Mouse (Mus musculus) testis, adult 2 months (tissue): ENCODE data around the gene Chchd6. TPM values are rescaled to one million over a fixed set of nuclear protein-coding genes. Genes with fewer than 3 reads are reported as not detected.

ENCODE experiments used
- H3K27ac ChIP-seq: fragments of 200-500 bp; 2 replicates; pipeline ENCODE4 v1.5.1; 2012; ENCODE audit warnings: low read depth, low read length; ENCODE audit not compliant: control insufficient read depth, insufficient read depth
- H3K27me3 ChIP-seq: fragments of 200-500 bp; 2 replicates; pipeline ENCODE4 v1.6.1; 2012; ENCODE audit warnings: mild to moderate bottlenecking, low read length, moderate library complexity; ENCODE audit not compliant: control insufficient read depth, insufficient read depth
- H3K36me3 ChIP-seq: fragments of 200-500 bp; 2 replicates; pipeline ENCODE4 v1.6.1; 2012; ENCODE audit warnings: mild to moderate bottlenecking, low read length; ENCODE audit not compliant: control insufficient read depth, insufficient read depth
- H3K4me1 ChIP-seq: fragments of 200-500 bp; 2 replicates; pipeline ENCODE4 v1.6.1; 2012; ENCODE audit warnings: low read length; ENCODE audit not compliant: control insufficient read depth, insufficient read depth
- H3K4me3 ChIP-seq: fragments of 200-500 bp; 2 replicates; pipeline ENCODE4 v1.5.1; 2012; ENCODE audit warnings: low read depth, mild to moderate bottlenecking, low read length, moderate library complexity, mixed read lengths; ENCODE audit not compliant: control insufficient read depth
- CTCF ChIP-seq: fragments of 200-500 bp; IDR thresholded peaks from 2 replicates; pipeline ENCODE4 v1.5.1; 2012; ENCODE audit warnings: low read depth, mild to moderate bottlenecking, inconsistent platforms, low read length, moderate library complexity; ENCODE audit not compliant: control insufficient read depth, insufficient read depth, insufficient replicate concordance
- POLR2A ChIP-seq: fragments of 200-500 bp; IDR thresholded peaks from 2 replicates; pipeline ENCODE4 v1.6.1; 2012; ENCODE audit warnings: low read depth, mild to moderate bottlenecking, inconsistent platforms, low read length, moderate library complexity; ENCODE audit not compliant: control insufficient read depth
- polyA plus RNA-seq: library from polyadenylated mRNA; depleted of rRNA; stranded (reverse); fragments of >200 nt; gene quantifications from 2 replicates; pipeline ENCODE4 v1.2.3, GENCODE M21; 2012

The Chchd6 gene
- polyA plus RNA-seq, 1 experiment: 783 TPM

- Histone ChIP-seq H3K27ac (no peak overlapping the region), H3K4me3 (peak overlapping the region; percentile 14; the same call in 1 of the 2 replicates), H3K27me3 (no peaks in the 10 kb centered on the region), H3K4me1 (peaks cover 10% of the 10 kb centered on the region; the same call in 1 of the 2 replicates), H3K36me3 (no peaks in the 10 kb centered on the region)
- no peak for TF ChIP-seq POLR2A
- TF ChIP-seq CTCF: no peak
Observed at GRCm38 (mm10) chr6:89348363-89348762, 247.1 kb downstream of the Chchd6 start.

GRCm38 (mm10) chr6:89347792-89348191 is 247.7 kb downstream of the Chchd6 start:
- TF ChIP-seq POLR2A (no peak), CTCF (no peak)
- H3K4me1 ChIP-seq: peaks cover 10% of the 10 kb centered on the region; the same call in 1 of the 2 replicates
- no peaks in the 10 kb centered on the region for H3K27me3 ChIP-seq
- H3K4me3 ChIP-seq: no peak overlapping the region; the same call in 1 of the 2 replicates
- no peaks in the 10 kb centered on the region for H3K36me3 ChIP-seq
- no peak overlapping the region for H3K27ac ChIP-seq

GRCm38 (mm10) chr6:89345855-89346254 is 249.6 kb downstream of the Chchd6 start:
- H3K4me3 ChIP-seq: no peak overlapping the region
- no peaks in the 10 kb centered on the region for H3K27me3 ChIP-seq
- TF ChIP-seq CTCF (no peak), POLR2A (no peak)
- H3K27ac ChIP-seq: no peak overlapping the region
- no peaks in the 10 kb centered on the region for H3K36me3 ChIP-seq
- peaks cover 5% of the 10 kb centered on the region; the same call in 1 of the 2 replicates for H3K4me1 ChIP-seq

- TF ChIP-seq POLR2A: no peak
- no peak for TF ChIP-seq CTCF
- Histone ChIP-seq H3K27ac (no peak overlapping the region), H3K36me3 (no peaks in the 10 kb centered on the region), H3K4me1 (peaks cover 5% of the 10 kb centered on the region; the same call in 1 of the 2 replicates), H3K4me3 (no peak overlapping the region), H3K27me3 (no peaks in the 10 kb centered on the region)
Observed at GRCm38 (mm10) chr6:89345486-89345785, 250.0 kb downstream of the Chchd6 start.

- H3K27ac ChIP-seq: no peak overlapping the region
- no peak for TF ChIP-seq CTCF
- TF ChIP-seq POLR2A: no peak
- no peaks in the 10 kb centered on the region for H3K36me3 ChIP-seq
Observed at GRCm38 (mm10) chr6:89344613-89345485, 250.6 kb downstream of the Chchd6 start.

GRCm38 (mm10) chr6:89341981-89342380 is 253.5 kb downstream of the Chchd6 start:
- Histone ChIP-seq H3K36me3 (no peaks in the 10 kb centered on the region), H3K4me1 (peaks cover 2% of the 10 kb centered on the region; the same call in 1 of the 2 replicates), H3K27me3 (no peaks in the 10 kb centered on the region), H3K27ac (no peak overlapping the region), H3K4me3 (no peak overlapping the region)
- no peak for TF ChIP-seq POLR2A
- no peak for TF ChIP-seq CTCF

More at GRCm38 (mm10) chr6:89344613-89345485, 250.6 kb downstream of the Chchd6 start:
- no peaks in the 10 kb centered on the region for H3K27me3 ChIP-seq
- H3K4me1 ChIP-seq: peaks cover 3% of the 10 kb centered on the region; the same call in 1 of the 2 replicates
- H3K4me3 ChIP-seq: no peak overlapping the region

- H3K4me1 ChIP-seq: no peaks in the 10 kb centered on the region; the same call in 1 of the 2 replicates
- TF ChIP-seq POLR2A (no peak), CTCF (no peak)
- H3K36me3 ChIP-seq: no peaks in the 10 kb centered on the region
- H3K27ac ChIP-seq: no peak overlapping the region
- H3K4me3 ChIP-seq: no peak overlapping the region
- no peaks in the 10 kb centered on the region for H3K27me3 ChIP-seq
Observed at GRCm38 (mm10) chr6:89339447-89339846, 256.0 kb downstream of the Chchd6 start.
